Mouse (Mus musculus): Measurements from ENCODE around the gene Lrrn1. TPM values are rescaled to one million over a fixed set of nuclear protein-coding genes. Genes with fewer than 3 reads are reported as not detected.
A peak's percentile ranks its signal among the peaks of the same experiment; 100 is the strongest.

The Lrrn1 gene
- polyA plus RNA-seq, 1 experiment from 2014 or later, result 67.0 TPM

DNA sequence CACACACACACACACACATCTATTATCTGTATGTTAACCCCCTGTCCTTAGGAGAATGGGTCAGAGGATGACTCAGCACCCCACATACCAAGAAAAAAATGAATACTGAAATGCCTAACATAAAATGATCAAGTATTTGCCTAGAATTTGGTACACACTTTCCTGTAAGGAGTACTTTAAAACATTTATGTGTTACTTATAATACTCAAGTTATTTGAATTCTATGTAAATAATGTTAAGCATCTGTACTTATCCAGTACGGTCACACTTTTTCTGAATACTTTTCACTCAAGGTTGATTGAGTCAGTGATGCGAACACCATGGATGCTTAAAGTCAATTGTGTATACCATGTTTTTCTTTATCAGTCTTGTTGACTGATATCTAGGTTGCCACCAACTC is 32.7 kb downstream of the Lrrn1 start:
- no peak overlapping the region for H3K4me3 ChIP-seq (ENCODE audit: low read depth, low read length)
- no peak overlapping the region for H3K27ac ChIP-seq (ENCODE audit: low read length)
- H3K9ac ChIP-seq (ENCODE audit: low read depth, low read length), result no peak overlapping the region
- no peaks in the 10 kb centered on the region for H3K27me3 ChIP-seq (ENCODE audit: control insufficient read depth, insufficient read depth, low read depth, low read length)
- 95% methylated on average over 2 of the region's 2 CpGs for WGBS
- H3K9me3 ChIP-seq (replicated peaks; ENCODE audit: control insufficient read depth, low read length, poor library complexity, severe bottlenecking), result no peaks in the 10 kb centered on the region
- no peak for ATAC-seq
- H3K4me1 ChIP-seq (ENCODE audit: control insufficient read depth, insufficient read depth, low read length), result peaks cover 4% of the 10 kb centered on the region
- peaks cover 4% of the 10 kb centered on the region for H3K36me3 ChIP-seq (ENCODE audit: control insufficient read depth, insufficient read depth, low read length)
- H3K4me2 ChIP-seq (ENCODE audit: low read length), result no peak overlapping the region

DNA sequence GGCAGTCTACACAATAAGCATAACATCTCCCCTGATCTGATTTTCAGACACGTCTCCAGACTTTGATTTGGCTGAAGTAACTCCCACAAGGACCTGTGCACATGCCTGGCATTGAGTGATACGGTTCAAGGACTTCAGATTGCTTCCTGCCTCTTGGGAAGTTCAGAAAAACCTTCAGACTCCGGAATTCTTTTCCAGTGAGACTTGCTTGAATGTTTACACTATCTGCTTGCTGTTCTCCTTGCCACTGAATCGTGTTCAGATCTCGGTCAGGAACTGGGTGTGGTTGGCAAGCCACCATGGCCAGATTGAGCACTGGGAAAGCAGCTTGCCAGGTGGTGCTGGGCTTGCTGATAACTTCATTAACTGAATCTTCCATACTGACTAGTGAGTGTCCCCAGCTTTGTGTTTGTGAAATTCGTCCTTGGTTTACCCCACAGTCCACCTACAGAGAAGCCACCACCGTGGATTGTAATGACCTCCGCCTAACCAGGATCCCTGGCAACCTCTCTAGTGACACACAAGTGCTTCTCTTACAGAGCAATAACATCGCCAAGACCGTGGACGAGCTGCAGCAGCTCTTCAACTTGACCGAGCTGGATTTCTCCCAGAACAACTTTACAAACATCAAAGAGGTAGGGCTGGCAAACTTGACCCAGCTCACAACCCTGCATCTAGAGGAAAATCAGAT is 37.5 kb downstream of the Lrrn1 start:
- H3K9me3 ChIP-seq (replicated peaks; ENCODE audit: control insufficient read depth, low read length, poor library complexity, severe bottlenecking), result no peaks in the 10 kb centered on the region
- H3K4me1 ChIP-seq (ENCODE audit: control insufficient read depth, insufficient read depth, low read length), result no peaks in the 10 kb centered on the region
- no peak overlapping the region for H3K9ac ChIP-seq (ENCODE audit: low read depth, low read length)
- WGBS, result 86% methylated on average over 12 of the region's 12 CpGs
- no peak overlapping the region for H3K4me3 ChIP-seq (ENCODE audit: low read depth, low read length)
- ATAC-seq, result no peak
- no peaks in the 10 kb centered on the region for H3K27me3 ChIP-seq (ENCODE audit: control insufficient read depth, insufficient read depth, low read depth, low read length)
- peaks cover 27% of the 10 kb centered on the region for H3K36me3 ChIP-seq (ENCODE audit: control insufficient read depth, insufficient read depth, low read length)
- no peak overlapping the region for H3K4me2 ChIP-seq (ENCODE audit: low read length)
- H3K27ac ChIP-seq (ENCODE audit: low read length), result no peak overlapping the region

DNA sequence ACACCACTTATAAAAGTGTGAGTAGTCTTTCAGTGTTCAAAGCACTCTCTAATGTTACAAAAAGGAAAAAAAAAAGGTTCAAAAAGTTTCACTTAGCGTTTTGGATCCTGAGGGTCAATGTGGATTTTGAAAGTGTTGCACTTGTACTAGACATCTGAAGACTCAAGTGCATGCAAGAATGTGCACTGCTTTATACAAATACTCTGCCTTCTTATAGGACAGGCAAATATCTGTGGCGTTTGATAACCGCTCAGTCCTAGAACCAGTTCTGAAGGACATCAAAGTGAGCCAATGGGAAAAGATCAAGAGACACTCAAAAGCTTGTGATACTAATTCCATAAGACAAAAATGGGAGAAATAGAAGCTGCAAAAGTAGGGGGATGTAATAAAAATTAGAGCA is 45.0 kb downstream of the Lrrn1 start:
- no peaks in the 10 kb centered on the region for H3K4me1 ChIP-seq (ENCODE audit: control insufficient read depth, insufficient read depth, low read length)
- WGBS, result 90% methylated on average over 3 of the region's 3 CpGs
- H3K27ac ChIP-seq (ENCODE audit: low read length), result no peak overlapping the region
- H3K36me3 ChIP-seq (ENCODE audit: control insufficient read depth, insufficient read depth, low read length), result peaks cover 3% of the 10 kb centered on the region; the same call in 1 of the 2 replicates
- ATAC-seq, result no peak
- no peak overlapping the region for H3K4me3 ChIP-seq (ENCODE audit: low read depth, low read length)
- H3K9ac ChIP-seq (ENCODE audit: low read depth, low read length), result no peak overlapping the region
- H3K27me3 ChIP-seq (ENCODE audit: control insufficient read depth, insufficient read depth, low read depth, low read length), result no peaks in the 10 kb centered on the region
- no peaks in the 10 kb centered on the region for H3K9me3 ChIP-seq (replicated peaks; ENCODE audit: control insufficient read depth, low read length, poor library complexity, severe bottlenecking)
- H3K4me2 ChIP-seq (ENCODE audit: low read length), result no peak overlapping the region

DNA sequence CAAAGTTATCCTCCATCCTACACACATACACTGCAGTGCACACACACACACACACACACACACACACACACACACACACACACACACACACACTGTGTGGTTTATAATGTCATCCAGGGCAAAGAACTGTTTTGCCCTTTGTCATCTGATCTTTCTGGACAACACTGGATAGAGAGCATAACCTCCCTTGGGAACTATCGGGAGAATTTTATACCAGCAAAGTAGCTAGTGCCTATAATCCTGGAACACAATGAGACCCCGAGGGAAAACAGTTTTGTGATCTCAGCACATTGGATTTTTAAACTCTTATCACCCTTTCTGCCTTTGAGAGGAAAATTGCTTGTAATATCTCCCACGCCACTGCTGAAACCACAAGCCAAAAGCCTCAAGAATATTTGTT is 45.8 kb downstream of the Lrrn1 start:
- Histone ChIP-seq H3K9me3 (replicated peaks; ENCODE audit: control insufficient read depth, low read length, poor library complexity, severe bottlenecking) (no peaks in the 10 kb centered on the region), H3K4me2 (ENCODE audit: low read length) (no peak overlapping the region), H3K27me3 (ENCODE audit: control insufficient read depth, insufficient read depth, low read depth, low read length) (no peaks in the 10 kb centered on the region), H3K36me3 (ENCODE audit: control insufficient read depth, insufficient read depth, low read length) (peaks cover 3% of the 10 kb centered on the region; the same call in 1 of the 2 replicates), H3K4me1 (ENCODE audit: control insufficient read depth, insufficient read depth, low read length) (no peaks in the 10 kb centered on the region), H3K9ac (ENCODE audit: low read depth, low read length) (no peak overlapping the region), H3K4me3 (ENCODE audit: low read depth, low read length) (no peak overlapping the region), H3K27ac (ENCODE audit: low read length) (no peak overlapping the region)
- WGBS, result 70% methylated on average over 3 of the region's 3 CpGs
- no peak for ATAC-seq

DNA sequence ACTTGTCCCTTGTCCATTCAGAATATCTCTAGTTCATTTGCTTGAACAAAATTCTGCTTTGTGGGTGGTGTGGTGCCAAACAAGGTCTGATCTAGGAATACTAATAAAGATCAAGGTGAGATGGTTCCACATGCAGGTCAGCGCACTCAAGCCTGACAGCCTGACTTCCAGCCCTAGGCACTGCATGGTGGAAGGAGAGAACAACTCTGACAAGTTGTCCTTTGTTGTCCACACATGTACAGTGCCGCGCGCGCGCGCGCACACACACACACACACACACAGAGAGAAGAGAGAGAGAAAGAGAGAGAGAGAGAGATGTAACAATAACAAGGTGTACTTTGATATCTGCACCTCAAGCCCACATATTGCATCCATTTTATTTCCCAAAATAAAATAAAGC is 47.7 kb downstream of the Lrrn1 start:
- Histone ChIP-seq H3K4me2 (ENCODE audit: low read length) (no peak overlapping the region), H3K9me3 (replicated peaks; ENCODE audit: control insufficient read depth, low read length, poor library complexity, severe bottlenecking) (no peaks in the 10 kb centered on the region), H3K4me3 (ENCODE audit: low read depth, low read length) (no peak overlapping the region), H3K36me3 (ENCODE audit: control insufficient read depth, insufficient read depth, low read length) (no peaks in the 10 kb centered on the region), H3K27me3 (ENCODE audit: control insufficient read depth, insufficient read depth, low read depth, low read length) (no peaks in the 10 kb centered on the region), H3K9ac (ENCODE audit: low read depth, low read length) (no peak overlapping the region), H3K27ac (ENCODE audit: low read length) (no peak overlapping the region), H3K4me1 (ENCODE audit: control insufficient read depth, insufficient read depth, low read length) (no peaks in the 10 kb centered on the region)
- WGBS, result 91% methylated on average over 8 of the region's 8 CpGs
- 0 out of 2 replicates have a peak, but pooled peaks have one; percentile 48 for ATAC-seq

DNA sequence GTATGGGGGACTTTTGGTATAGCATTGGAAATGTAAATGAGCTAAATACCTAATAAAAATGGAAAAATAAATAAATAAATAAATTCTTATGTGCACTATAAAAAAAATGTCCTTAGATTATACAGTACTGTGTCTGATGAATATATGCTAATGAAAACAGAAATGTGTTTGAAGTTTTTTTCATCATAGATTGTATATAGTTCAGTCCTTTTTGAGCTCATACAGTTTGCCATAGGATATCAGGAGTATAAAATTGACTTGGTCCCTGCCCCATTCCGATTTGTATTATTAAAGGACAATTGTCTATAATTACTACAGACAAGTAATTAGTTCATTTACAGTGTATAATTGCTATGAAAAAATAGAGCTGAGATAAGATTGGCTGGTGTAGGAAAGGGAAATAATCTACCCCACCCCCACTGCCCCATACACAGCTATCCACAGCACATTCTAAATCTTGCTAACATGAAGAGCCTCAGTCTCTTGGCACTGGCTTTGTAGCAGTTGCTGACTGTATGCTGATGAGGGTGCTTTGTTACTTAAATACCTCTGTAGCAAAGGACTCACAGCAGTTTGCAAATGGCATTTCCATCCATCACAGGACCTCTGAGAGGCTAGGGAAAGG is 54.3 kb downstream of the Lrrn1 start:
- no peak for ATAC-seq
- Histone ChIP-seq H3K9ac (ENCODE audit: low read depth, low read length) (no peak overlapping the region), H3K27me3 (ENCODE audit: control insufficient read depth, insufficient read depth, low read depth, low read length) (no peaks in the 10 kb centered on the region), H3K9me3 (replicated peaks; ENCODE audit: control insufficient read depth, low read length, poor library complexity, severe bottlenecking) (no peaks in the 10 kb centered on the region), H3K4me3 (ENCODE audit: low read depth, low read length) (no peak overlapping the region), H3K36me3 (ENCODE audit: control insufficient read depth, insufficient read depth, low read length) (no peaks in the 10 kb centered on the region), H3K27ac (ENCODE audit: low read length) (no peak overlapping the region), H3K4me2 (ENCODE audit: low read length) (no peak overlapping the region), H3K4me1 (ENCODE audit: control insufficient read depth, insufficient read depth, low read length) (no peaks in the 10 kb centered on the region)
- 74% methylated on average over 1 of the region's 1 CpGs for WGBS

DNA sequence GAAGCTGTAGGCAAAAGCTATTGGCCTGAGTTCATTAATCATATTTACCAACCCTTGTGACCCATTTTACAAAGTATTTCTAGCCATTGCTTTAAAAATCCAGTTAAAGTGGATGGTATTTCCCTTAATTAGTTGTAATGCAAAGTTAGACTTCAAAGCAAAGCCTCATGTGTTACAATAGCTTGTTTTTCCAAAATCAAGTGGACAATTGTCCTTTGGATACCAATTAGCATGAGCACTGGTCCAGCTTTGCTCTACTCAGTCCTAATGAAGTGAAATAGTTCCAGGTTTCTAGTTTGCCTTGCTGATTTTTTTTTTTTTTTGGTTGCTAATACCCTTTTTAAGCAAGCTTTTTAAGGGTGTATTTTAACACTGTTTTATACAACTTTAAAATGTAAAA is 75.6 kb downstream of the Lrrn1 start:
- H3K9ac ChIP-seq (ENCODE audit: low read depth, low read length), result no peak overlapping the region
- no peaks in the 10 kb centered on the region for H3K9me3 ChIP-seq (replicated peaks; ENCODE audit: control insufficient read depth, low read length, poor library complexity, severe bottlenecking)
- H3K27me3 ChIP-seq (ENCODE audit: control insufficient read depth, insufficient read depth, low read depth, low read length), result no peaks in the 10 kb centered on the region
- no peak overlapping the region for H3K4me3 ChIP-seq (ENCODE audit: low read depth, low read length)
- no peak for ATAC-seq
- no peaks in the 10 kb centered on the region for H3K4me1 ChIP-seq (ENCODE audit: control insufficient read depth, insufficient read depth, low read length)
- no peak overlapping the region for H3K4me2 ChIP-seq (ENCODE audit: low read length)
- no peaks in the 10 kb centered on the region for H3K36me3 ChIP-seq (ENCODE audit: control insufficient read depth, insufficient read depth, low read length)
- H3K27ac ChIP-seq (ENCODE audit: low read length), result no peak overlapping the region

DNA sequence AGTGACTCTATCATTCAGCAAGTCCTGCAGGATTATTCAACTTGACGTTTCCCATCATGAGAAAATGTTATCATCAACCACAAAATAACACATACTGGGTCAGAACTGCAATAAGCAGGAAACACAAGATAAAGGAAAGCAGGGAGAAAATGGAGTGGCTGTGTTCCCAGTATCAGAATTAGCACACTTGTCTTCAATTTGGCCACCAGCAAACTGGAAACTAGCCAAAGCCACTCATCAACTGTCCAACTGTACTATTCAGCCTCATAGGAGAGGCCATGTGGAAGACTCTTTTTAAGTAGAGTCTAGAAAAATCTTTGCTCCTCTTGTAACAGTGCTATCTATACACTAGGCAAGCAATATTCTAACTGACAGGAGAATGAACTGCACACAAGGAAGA is 84.7 kb downstream of the Lrrn1 start:
- Histone ChIP-seq H3K9me3 (replicated peaks; ENCODE audit: control insufficient read depth, low read length, poor library complexity, severe bottlenecking) (no peaks in the 10 kb centered on the region), H3K27ac (ENCODE audit: low read length) (no peak overlapping the region), H3K36me3 (ENCODE audit: control insufficient read depth, insufficient read depth, low read length) (no peaks in the 10 kb centered on the region), H3K4me1 (ENCODE audit: control insufficient read depth, insufficient read depth, low read length) (no peaks in the 10 kb centered on the region), H3K27me3 (ENCODE audit: control insufficient read depth, insufficient read depth, low read depth, low read length) (no peaks in the 10 kb centered on the region), H3K4me3 (ENCODE audit: low read depth, low read length) (no peak overlapping the region), H3K9ac (ENCODE audit: low read depth, low read length) (no peak overlapping the region), H3K4me2 (ENCODE audit: low read length) (no peak overlapping the region)
- 61% methylated on average over 1 of the region's 1 CpGs for WGBS
- ATAC-seq, result no peak

Data from midbrain, embryonic 16.5 days (tissue).